Mouse (Mus musculus) kidney, postnatal 0 days (tissue): ENCODE measurements around the gene Itga10. TPM values are rescaled to one million over a fixed set of nuclear protein-coding genes. Genes with fewer than 3 reads are reported as not detected.
"Not testable (repeated sequence)": the region's sequence is repeated elsewhere in the genome, so short reads cannot be mapped to it uniquely, and the experiment has no call there.

Experiments
- ATAC-seq: fragments of 200-750 bp; cut with Nextera tagmentation; replicated peaks from 2 replicates; pipeline ENCODE4 v1.8.0; 2017; ENCODE audit warnings: low read depth, moderate number of reproducible peaks, moderate TSS enrichment, moderate library complexity; ENCODE audit not compliant: low FRiP score
- DNase-seq: peaks from one replicate; pipeline ENCODE4 v3.0.0-alpha.2; 2016; ENCODE audit warnings: low spot score
- H3K27ac ChIP-seq: fragments of 300-500 bp; sonication (generic); 2 replicates; pipeline ENCODE4 v1.5.1; 2014; ENCODE audit warnings: mild to moderate bottlenecking
- H3K27me3 ChIP-seq: fragments of 300-500 bp; sonication (generic); 2 replicates; pipeline ENCODE4 v1.6.1; 2014; ENCODE audit warnings: low read length, mixed read lengths; ENCODE audit not compliant: insufficient read depth
- H3K36me3 ChIP-seq: fragments of 300-500 bp; sonication (generic); 2 replicates; pipeline ENCODE4 v1.6.1; 2014; ENCODE audit warnings: low read length, mixed read lengths; ENCODE audit not compliant: insufficient read depth
- H3K4me1 ChIP-seq: fragments of 300-500 bp; sonication (generic); replicated peaks from 2 replicates; pipeline ENCODE4 v1.6.1; 2014; ENCODE audit warnings: antibody characterized with exemption, low read length, mixed read lengths; ENCODE audit not compliant: insufficient read depth
- H3K4me2 ChIP-seq: fragments of 300-500 bp; sonication (generic); 2 replicates; pipeline ENCODE4 v1.6.1; 2014; ENCODE audit warnings: mild to moderate bottlenecking, low read length, moderate library complexity, mixed read lengths
- H3K4me3 ChIP-seq: fragments of 300-500 bp; sonication (generic); replicated peaks from 2 replicates; pipeline ENCODE4 v1.5.1; 2014; ENCODE audit warnings: low read depth, low read length
- H3K9ac ChIP-seq: fragments of 300-500 bp; sonication (generic); 2 replicates; pipeline ENCODE4 v1.6.1; 2014; ENCODE audit warnings: low read depth, low read length
- H3K9me3 ChIP-seq: fragments of 300-500 bp; sonication (generic); replicated peaks from 2 replicates; pipeline ENCODE4 v1.6.1; 2016; ENCODE audit warnings: low read length, inconsistent platforms, mixed read lengths
- CTCF ChIP-seq: IDR thresholded peaks from 2 replicates; pipeline ENCODE4 v1.5.1; 2016; ENCODE audit warnings: antibody characterized with exemption, low read depth, mild to moderate bottlenecking, moderate library complexity
- WGBS: fragments of 180-500 bp; shearing (Covaris S2); extraction: QIAGEN DNeasy Blood & Tissue Kit; methylation state at CpG from one replicate; pipeline ENCODE4 v1.1.7; 2014; 5-methylcytosine and 5-hydroxymethylcytosine counted together
- polyA plus RNA-seq: library from polyadenylated mRNA; unstranded; fragments of >200 nt; fragmentation: Nextera tagmentation; extraction: Ambion mirVana; gene quantifications from 2 replicates; pipeline ENCODE4 v1.2.1, GENCODE M21; 2015

Gene Itga10
- polyA plus RNA-seq, 1 experiment from 2014 or later, result 0.59 TPM

DNA sequence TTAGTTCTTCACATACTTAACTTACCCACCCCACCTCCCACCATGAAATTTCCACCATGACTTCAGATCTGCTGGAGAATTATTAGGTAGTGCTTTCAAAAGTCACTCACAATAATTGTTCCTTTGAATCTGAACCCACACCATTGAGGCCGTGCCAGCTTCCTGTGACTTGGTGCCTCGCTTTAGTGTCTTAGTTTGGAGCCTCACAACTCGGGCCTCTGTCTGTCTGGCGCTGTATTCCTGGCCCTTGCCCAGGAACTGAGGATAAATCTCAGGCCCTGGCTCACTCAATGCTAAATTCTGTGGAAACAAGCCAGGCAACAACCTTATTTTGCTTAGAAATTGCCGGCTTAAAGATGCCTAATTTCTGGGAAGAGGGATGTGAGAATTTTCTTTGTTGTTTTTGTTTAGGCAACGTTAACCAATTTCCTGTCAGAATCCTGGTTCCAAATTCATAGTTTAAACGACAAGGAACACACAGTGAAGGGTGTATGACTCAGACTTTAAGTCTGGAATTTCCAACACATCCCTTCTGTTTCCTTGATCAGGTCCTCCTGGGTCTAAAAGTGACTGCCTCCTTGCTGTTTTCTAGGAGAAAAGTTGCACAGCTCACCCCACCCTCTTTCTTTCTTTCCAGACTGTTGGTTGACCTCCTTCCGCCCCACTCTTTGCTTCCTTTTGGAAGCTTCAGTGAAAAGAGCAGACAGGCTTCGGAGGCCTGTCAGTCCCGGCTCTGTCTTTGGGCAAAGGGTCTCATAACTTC, 43.3 kb upstream of the Itga10 start:
- Histone ChIP-seq H3K27me3 (no peaks in the 10 kb centered on the region), H3K36me3 (no peaks in the 10 kb centered on the region), H3K4me2 (peak overlapping the region; percentile 84), H3K27ac (peak overlapping the region; percentile 95), H3K4me1 (peaks cover 13% of the 10 kb centered on the region), H3K9me3 (no peaks in the 10 kb centered on the region), H3K9ac (peak overlapping the region; percentile 81), H3K4me3 (peak overlapping the region; percentile 72)
- ATAC-seq (no peak), DNase-seq (peak; percentile 63)
- WGBS, result 20% methylated on average over 10 of the region's 10 CpGs
- TF ChIP-seq CTCF, result no peak

DNA sequence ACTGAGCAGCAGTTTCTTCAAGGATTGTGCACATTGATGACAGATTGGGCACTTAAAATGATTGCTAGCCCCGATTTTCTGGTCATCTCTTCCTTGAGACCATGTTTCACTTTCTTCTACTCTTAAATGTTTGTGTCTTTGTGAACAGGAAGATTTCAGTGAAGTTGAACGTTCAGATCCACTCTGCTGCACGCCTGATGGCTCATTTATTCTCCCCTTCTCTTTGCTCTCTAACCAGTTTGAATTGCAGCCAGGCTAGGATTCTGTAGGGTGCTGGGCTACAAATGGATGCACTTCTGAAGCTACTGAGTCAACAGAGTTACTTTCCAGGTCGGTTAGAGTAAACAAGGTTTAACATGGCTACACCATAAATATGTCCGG, 42.7 kb upstream of the Itga10 start:
- DNase-seq, result no peak
- ATAC-seq, result no peak
- Histone ChIP-seq H3K9me3 (no peaks in the 10 kb centered on the region), H3K27ac (peak overlapping the region; percentile 95), H3K4me2 (peak overlapping the region; percentile 84), H3K4me3 (peak overlapping the region; percentile 72), H3K27me3 (no peaks in the 10 kb centered on the region), H3K9ac (peak overlapping the region; percentile 81; the same call in 1 of the 2 replicates), H3K4me1 (peaks cover 9% of the 10 kb centered on the region), H3K36me3 (no peaks in the 10 kb centered on the region)
- 9% methylated on average over 5 of the region's 5 CpGs for WGBS
- TF ChIP-seq CTCF, result no peak

DNA sequence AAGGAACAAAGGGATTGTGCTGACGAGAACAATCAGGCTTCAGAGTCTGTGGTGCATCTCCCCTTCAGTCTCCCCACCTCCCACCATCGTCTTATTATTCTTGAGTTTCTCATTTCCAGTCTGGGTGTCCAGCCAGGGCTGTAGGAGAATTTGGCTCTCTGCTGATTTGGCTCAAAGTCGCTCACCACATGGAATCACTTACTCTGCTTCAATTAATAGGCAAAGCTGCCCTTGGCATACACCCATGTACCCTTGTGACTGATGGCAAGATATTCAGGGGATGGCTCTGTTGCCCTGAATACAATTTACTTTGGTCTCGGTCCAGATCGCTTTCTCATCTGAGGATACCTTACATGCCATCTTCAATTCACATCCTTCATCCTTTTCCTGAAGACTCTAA, 42.1 kb upstream of the Itga10 start:
- H3K4me3 ChIP-seq, result peak overlapping the region; percentile 72; the same call in 1 of the 2 replicates
- H3K27me3 ChIP-seq, result no peaks in the 10 kb centered on the region
- WGBS, result 57% methylated on average over 5 of the region's 5 CpGs
- DNase-seq (no peak), ATAC-seq (no peak)
- peaks cover 6% of the 10 kb centered on the region; the same call in 1 of the 2 replicates for H3K4me1 ChIP-seq
- 0 out of 2 replicates have a peak overlapping the region, but pooled peaks have one; percentile 95 for H3K27ac ChIP-seq
- peak overlapping the region; percentile 84 for H3K4me2 ChIP-seq
- H3K9me3 ChIP-seq, result no peaks in the 10 kb centered on the region
- peak overlapping the region; percentile 81; the same call in 1 of the 2 replicates for H3K9ac ChIP-seq
- no peaks in the 10 kb centered on the region for H3K36me3 ChIP-seq
- TF ChIP-seq CTCF, result no peak

DNA sequence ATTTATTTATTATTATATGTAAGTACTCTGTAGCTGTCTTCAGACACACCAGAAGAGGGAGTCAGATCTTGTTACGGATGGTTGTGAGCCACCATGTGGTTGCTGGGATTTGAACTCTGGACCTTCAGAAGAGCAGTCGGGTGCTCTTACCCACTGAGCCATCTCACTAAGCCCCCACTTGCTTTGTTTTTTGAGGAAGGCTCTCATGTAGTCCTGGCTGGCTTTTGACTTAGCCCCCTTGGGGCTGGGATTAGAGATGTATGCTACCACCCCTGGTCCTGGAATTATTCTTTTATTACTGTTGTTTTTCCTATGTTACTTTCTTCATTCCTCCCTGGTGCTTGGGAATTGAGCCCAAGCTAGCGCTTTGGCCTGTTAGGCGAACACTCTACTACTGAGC, 39.4 kb upstream of the Itga10 start:
- not testable (repeated sequence) for DNase-seq

GRCm38 (mm10) chr3:96606618-96607017, 38.8 kb upstream of the Itga10 start:
- Histone ChIP-seq H3K27ac (no peak overlapping the region), H3K9me3 (no peaks in the 10 kb centered on the region), H3K36me3 (no peaks in the 10 kb centered on the region), H3K4me1 (0 out of 2 replicates have a peak, but pooled peaks cover 6% of the 10 kb centered on the region), H3K27me3 (no peaks in the 10 kb centered on the region), H3K4me2 (no peak overlapping the region), H3K4me3 (no peak overlapping the region), H3K9ac (no peak overlapping the region)
- TF ChIP-seq CTCF, result no peak
- 90% methylated on average over 4 of the region's 4 CpGs for WGBS
- no peak for ATAC-seq
- DNase-seq, result no peak

More for the DNA sequence above, 39.4 kb upstream of the Itga10 start:
- H3K4me1 ChIP-seq, H3K9ac ChIP-seq, H3K4me2 ChIP-seq, H3K36me3 ChIP-seq, H3K9me3 ChIP-seq, ATAC-seq, H3K4me3 ChIP-seq, H3K27ac ChIP-seq, H3K27me3 ChIP-seq: not testable (repeated sequence)
- whole genome bisulfite sequencing, result 94% methylated on average over 4 of the region's 4 CpGs

DNA sequence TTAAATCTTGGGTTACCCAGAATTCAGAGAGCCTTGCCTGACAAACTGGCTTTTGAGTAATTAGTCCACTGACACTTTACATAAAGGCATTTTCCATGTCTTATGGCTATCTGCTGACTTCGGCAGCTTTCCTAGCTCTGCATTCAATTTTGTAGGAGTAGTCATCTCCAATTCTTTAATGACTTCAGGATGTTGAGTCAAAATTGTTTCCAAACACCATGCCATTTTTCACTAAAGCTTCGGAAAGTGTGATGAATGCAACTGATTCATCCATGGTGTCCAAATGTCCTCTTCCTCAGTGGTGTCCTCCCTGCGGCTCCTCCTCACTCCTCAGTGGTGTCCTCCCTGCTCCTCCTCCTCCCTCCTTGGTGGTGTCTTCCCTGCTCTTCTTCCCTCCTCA, 27.4 kb upstream of the Itga10 start:
- 96% methylated on average over 3 of the region's 3 CpGs for WGBS
- DNase-seq, result no peak

More for the DNA sequence above, 27.4 kb upstream of the Itga10 start:
- H3K4me2 ChIP-seq, result no peak overlapping the region
- no peaks in the 10 kb centered on the region for H3K4me1 ChIP-seq
- no peaks in the 10 kb centered on the region for H3K27me3 ChIP-seq
- H3K9me3 ChIP-seq, result no peaks in the 10 kb centered on the region
- H3K4me3 ChIP-seq, result no peak overlapping the region
- ATAC-seq, result no peak
- H3K27ac ChIP-seq, result no peak overlapping the region
- TF ChIP-seq CTCF, result no peak
- H3K9ac ChIP-seq, result no peak overlapping the region
- peaks cover 35% of the 10 kb centered on the region for H3K36me3 ChIP-seq
